Mouse (Mus musculus) embryonic facial prominence, embryonic 11.5 days (tissue): ENCODE measurements around the gene Sptbn2. TPM values are rescaled to one million over a fixed set of nuclear protein-coding genes. Genes with fewer than 3 reads are reported as not detected.

Experiments used
- ATAC-seq: fragments of 200-750 bp; cut with Nextera tagmentation; replicated peaks from 2 replicates; pipeline ENCODE4 v1.8.0; 2017; ENCODE audit warnings: low read depth; ENCODE audit not compliant: insufficient number of reproducible peaks, low FRiP score, low TSS enrichment
- DNase-seq: peaks from one replicate; pipeline ENCODE4 v3.0.0-alpha.2; 2015; ENCODE audit warnings: low spot score
- H3K27ac ChIP-seq: fragments of 300-500 bp; sonication (generic); replicated peaks from 2 replicates; pipeline ENCODE4 v1.5.1; 2014; ENCODE audit warnings: mild to moderate bottlenecking, low read depth, low read length, control low read depth
- H3K27me3 ChIP-seq: fragments of 300-500 bp; sonication (generic); 2 replicates; pipeline ENCODE4 v1.6.1; 2014; ENCODE audit warnings: mild to moderate bottlenecking, low read length, moderate library complexity, mixed read lengths; ENCODE audit not compliant: control insufficient read depth, insufficient read depth
- H3K36me3 ChIP-seq: fragments of 300-500 bp; sonication (generic); replicated peaks from 2 replicates; pipeline ENCODE4 v1.6.1; 2014; ENCODE audit warnings: low read depth, mild to moderate bottlenecking, low read length, moderate library complexity, mixed read lengths; ENCODE audit not compliant: control insufficient read depth, insufficient read depth
- H3K4me1 ChIP-seq: fragments of 300-500 bp; sonication (generic); 2 replicates; pipeline ENCODE4 v1.6.1; 2014; ENCODE audit warnings: low read length, mixed read lengths; ENCODE audit not compliant: control insufficient read depth, insufficient read depth
- H3K4me2 ChIP-seq: fragments of 300-500 bp; sonication (generic); 2 replicates; pipeline ENCODE4 v1.6.1; 2014; ENCODE audit warnings: low read depth, mild to moderate bottlenecking, control low read depth, low read length, moderate library complexity
- H3K4me3 ChIP-seq: fragments of 300-500 bp; sonication (generic); 2 replicates; pipeline ENCODE4 v1.5.1; 2014; ENCODE audit warnings: low read depth, low read length, control low read depth
- H3K9ac ChIP-seq: fragments of 300-500 bp; sonication (generic); replicated peaks from 2 replicates; pipeline ENCODE4 v1.6.1; 2014; ENCODE audit warnings: mild to moderate bottlenecking, control low read depth, low read length
- H3K9me3 ChIP-seq: fragments of 300-500 bp; sonication (generic); replicated peaks from 2 replicates; pipeline ENCODE4 v1.6.1; 2016; ENCODE audit warnings: mild to moderate bottlenecking, low read length, inconsistent platforms, mixed read lengths; ENCODE audit not compliant: control insufficient read depth
- WGBS: fragments of 180-500 bp; shearing (Covaris S2); extraction: QIAGEN DNeasy Blood & Tissue Kit; methylation state at CpG from one replicate; pipeline ENCODE4 v1.1.7; 2014; 5-methylcytosine and 5-hydroxymethylcytosine counted together
- polyA plus RNA-seq: library from polyadenylated mRNA; unstranded; fragments of >200 nt; fragmentation: Nextera tagmentation; extraction: Ambion mirVana; gene quantifications from 2 replicates; pipeline ENCODE4 v1.2.1, GENCODE M21; 2014

The Sptbn2 gene
- polyA plus RNA-seq: 5.3 and 5.4 TPM in 2 replicates

- peak within 1 kb of the TSS; percentile 99 for H3K4me2 ChIP-seq
- H3K27me3 ChIP-seq: peaks cover 12% of the 10 kb centered on the region; the same call in 1 of the 2 replicates
- 9% methylated on average over 13 of the region's 13 CpGs for WGBS
- peak within 1 kb of the TSS; percentile 69 for H3K4me3 ChIP-seq
- H3K4me1 ChIP-seq: peaks cover 2% of the 10 kb centered on the region; the same call in 1 of the 2 replicates
- ATAC-seq: peak; percentile 10; the same call in 1 of the 2 replicates
- H3K36me3 ChIP-seq: no peaks in the 10 kb centered on the region
- DNase-seq: peak; percentile 25
- no peak within 1 kb of the TSS; the same call in 1 of the 2 replicates for H3K27ac ChIP-seq
- H3K9ac ChIP-seq: peak within 1 kb of the TSS; percentile 78
- H3K9me3 ChIP-seq: no peaks in the 10 kb centered on the region
Measured at GRCm38 (mm10) chr19:4711098-4711600, at the start of gene Sptbn2. Gene Sptbn2, plus strand, starts transcription at chr19:4711167.

GRCm38 (mm10) chr19:4666815-4667214 is 44.2 kb upstream of the Sptbn2 start:
- Histone ChIP-seq H3K4me3 (no peak overlapping the region), H3K9ac (no peak overlapping the region), H3K27ac (no peak overlapping the region), H3K9me3 (no peaks in the 10 kb centered on the region), H3K27me3 (no peaks in the 10 kb centered on the region), H3K4me1 (no peaks in the 10 kb centered on the region), H3K36me3 (no peaks in the 10 kb centered on the region), H3K4me2 (no peak overlapping the region)
- ATAC-seq (no peak), DNase-seq (no peak)

- 89% methylated on average over 4 of the region's 4 CpGs for WGBS
Measured at GRCm38 (mm10) chr19:4670776-4671175, 40.2 kb upstream of the Sptbn2 start.

GRCm38 (mm10) chr19:4672401-4672800 is 38.6 kb upstream of the Sptbn2 start:
- Histone ChIP-seq H3K36me3 (no peaks in the 10 kb centered on the region), H3K9me3 (no peaks in the 10 kb centered on the region), H3K27me3 (no peaks in the 10 kb centered on the region), H3K4me3 (no peak overlapping the region), H3K9ac (no peak overlapping the region), H3K27ac (no peak overlapping the region), H3K4me2 (no peak overlapping the region), H3K4me1 (no peaks in the 10 kb centered on the region)
- ATAC-seq (no peak), DNase-seq (no peak)
- 66% methylated on average over 6 of the region's 6 CpGs for WGBS

More at GRCm38 (mm10) chr19:4670776-4671175, 40.2 kb upstream of the Sptbn2 start:
- Histone ChIP-seq H3K4me3 (no peak overlapping the region), H3K36me3 (no peaks in the 10 kb centered on the region), H3K4me1 (no peaks in the 10 kb centered on the region), H3K9me3 (no peaks in the 10 kb centered on the region), H3K27me3 (no peaks in the 10 kb centered on the region), H3K9ac (no peak overlapping the region), H3K27ac (no peak overlapping the region), H3K4me2 (no peak overlapping the region)
- no peak for ATAC-seq
- no peak for DNase-seq

- Histone ChIP-seq H3K9me3 (no peaks in the 10 kb centered on the region), H3K27me3 (peaks cover 17% of the 10 kb centered on the region), H3K9ac (no peak overlapping the region), H3K4me3 (no peak overlapping the region), H3K4me2 (no peak overlapping the region), H3K4me1 (peaks cover 2% of the 10 kb centered on the region; the same call in 1 of the 2 replicates), H3K27ac (no peak overlapping the region), H3K36me3 (no peaks in the 10 kb centered on the region)
- DNase-seq (no peak), ATAC-seq (no peak)
- WGBS: 59% methylated on average over 3 of the region's 3 CpGs
Measured at GRCm38 (mm10) chr19:4694346-4694745, 16.6 kb upstream of the Sptbn2 start.

- peaks cover 2% of the 10 kb centered on the region; the same call in 1 of the 2 replicates for H3K4me1 ChIP-seq
- H3K36me3 ChIP-seq: no peaks in the 10 kb centered on the region
- H3K9ac ChIP-seq: no peak overlapping the region
- H3K4me3 ChIP-seq: no peak overlapping the region
- WGBS: 85% methylated on average over 3 of the region's 3 CpGs
- no peak for ATAC-seq
- peaks cover 25% of the 10 kb centered on the region for H3K27me3 ChIP-seq
- H3K27ac ChIP-seq: no peak overlapping the region
- DNase-seq: no peak
- no peak overlapping the region for H3K4me2 ChIP-seq
- no peaks in the 10 kb centered on the region for H3K9me3 ChIP-seq
Measured at GRCm38 (mm10) chr19:4697121-4697520, 13.8 kb upstream of the Sptbn2 start.

GRCm38 (mm10) chr19:4697721-4698120 is 13.2 kb upstream of the Sptbn2 start:
- Histone ChIP-seq H3K36me3 (no peaks in the 10 kb centered on the region), H3K9me3 (no peaks in the 10 kb centered on the region), H3K4me2 (peak overlapping the region; percentile 90; the same call in 1 of the 2 replicates), H3K27ac (no peak overlapping the region), H3K4me3 (peak overlapping the region; percentile 51; the same call in 1 of the 2 replicates), H3K27me3 (peaks cover 25% of the 10 kb centered on the region), H3K4me1 (peaks cover 2% of the 10 kb centered on the region; the same call in 1 of the 2 replicates), H3K9ac (no peak overlapping the region; the same call in 1 of the 2 replicates)
- DNase-seq (no peak), ATAC-seq (0 out of 2 replicates have a peak, but pooled peaks have one; percentile 14)
- WGBS: 77% methylated on average over 9 of the region's 9 CpGs

- H3K9ac ChIP-seq: peak within 1 kb of the TSS; percentile 57
- under 1% methylated on average over 39 of the region's 40 CpGs for WGBS
- H3K4me3 ChIP-seq: peak within 1 kb of the TSS; percentile 51
- no peak within 1 kb of the TSS for H3K27ac ChIP-seq
- peak; percentile 67 for ATAC-seq
- H3K27me3 ChIP-seq: peaks cover 25% of the 10 kb centered on the region
- H3K36me3 ChIP-seq: no peaks in the 10 kb centered on the region
- DNase-seq: peak; percentile 68
- peak within 1 kb of the TSS; percentile 90 for H3K4me2 ChIP-seq
- no peaks in the 10 kb centered on the region for H3K9me3 ChIP-seq
- H3K4me1 ChIP-seq: peaks cover 2% of the 10 kb centered on the region; the same call in 1 of the 2 replicates
Measured at GRCm38 (mm10) chr19:4698205-4698677, 12.7 kb upstream of the Sptbn2 start, which contains the start of gene Gm960. Gene Gm960, minus strand, starts transcription at chr19:4698668.
